Mouse (Mus musculus): ENCODE data around the gene Ssx2ip. TPM values are rescaled to one million over a fixed set of nuclear protein-coding genes. Genes with fewer than 3 reads are reported as not detected.

Ssx2ip gene
- polyA plus RNA-seq, 1 experiment from 2014 or later = 27.7 TPM

GRCm38 (mm10) chr3:146396256-146396655, 8.2 kb upstream of the Ssx2ip start:
- Histone ChIP-seq H3K9ac (ENCODE audit: low read length) (no peak overlapping the region), H3K4me3 (replicated peaks; ENCODE audit: low read length) (no peak overlapping the region), H3K27ac (ENCODE audit: low read length) (no peak overlapping the region), H3K4me1 (ENCODE audit: control insufficient read depth, insufficient read depth, low read length) (peaks cover 3% of the 10 kb centered on the region; the same call in 1 of the 2 replicates), H3K36me3 (ENCODE audit: control insufficient read depth, insufficient read depth, low read length) (no peaks in the 10 kb centered on the region), H3K9me3 (replicated peaks; ENCODE audit: control insufficient read depth, low read length) (no peaks in the 10 kb centered on the region), H3K27me3 (ENCODE audit: control insufficient read depth, insufficient read depth, low read length) (no peaks in the 10 kb centered on the region), H3K4me2 (ENCODE audit: low read depth, low read length) (no peak overlapping the region)
- no peak for ATAC-seq (ENCODE audit: insufficient read depth, low FRiP score)
- 59% methylated on average over 6 of the region's 6 CpGs for WGBS

- ATAC-seq (ENCODE audit: insufficient read depth, low FRiP score) = no peak
Observed at GRCm38 (mm10) chr3:146396934-146397333, 7.5 kb upstream of the Ssx2ip start.

GRCm38 (mm10) chr3:146397847-146398246, 6.6 kb upstream of the Ssx2ip start:
- no peak overlapping the region for H3K4me2 ChIP-seq (ENCODE audit: low read depth, low read length)
- ATAC-seq (ENCODE audit: insufficient read depth, low FRiP score) = no peak
- H3K4me1 ChIP-seq (ENCODE audit: control insufficient read depth, insufficient read depth, low read length) = peaks cover 3% of the 10 kb centered on the region; the same call in 1 of the 2 replicates
- WGBS = 89% methylated on average over 4 of the region's 4 CpGs
- no peak overlapping the region for H3K27ac ChIP-seq (ENCODE audit: low read length)
- H3K4me3 ChIP-seq (replicated peaks; ENCODE audit: low read length) = no peak overlapping the region
- H3K9ac ChIP-seq (ENCODE audit: low read length) = no peak overlapping the region
- H3K27me3 ChIP-seq (ENCODE audit: control insufficient read depth, insufficient read depth, low read length) = no peaks in the 10 kb centered on the region
- H3K9me3 ChIP-seq (replicated peaks; ENCODE audit: control insufficient read depth, low read length) = 0 out of 2 replicates have a peak, but pooled peaks cover 5% of the 10 kb centered on the region
- H3K36me3 ChIP-seq (ENCODE audit: control insufficient read depth, insufficient read depth, low read length) = no peaks in the 10 kb centered on the region

More at GRCm38 (mm10) chr3:146396934-146397333, 7.5 kb upstream of the Ssx2ip start:
- no peaks in the 10 kb centered on the region for H3K9me3 ChIP-seq (replicated peaks; ENCODE audit: control insufficient read depth, low read length)
- no peaks in the 10 kb centered on the region for H3K27me3 ChIP-seq (ENCODE audit: control insufficient read depth, insufficient read depth, low read length)
- peaks cover 3% of the 10 kb centered on the region; the same call in 1 of the 2 replicates for H3K4me1 ChIP-seq (ENCODE audit: control insufficient read depth, insufficient read depth, low read length)
- H3K4me3 ChIP-seq (replicated peaks; ENCODE audit: low read length) = no peak overlapping the region
- no peak overlapping the region for H3K9ac ChIP-seq (ENCODE audit: low read length)
- H3K4me2 ChIP-seq (ENCODE audit: low read depth, low read length) = no peak overlapping the region
- no peaks in the 10 kb centered on the region for H3K36me3 ChIP-seq (ENCODE audit: control insufficient read depth, insufficient read depth, low read length)
- 85% methylated on average over 1 of the region's 1 CpGs for WGBS
- H3K27ac ChIP-seq (ENCODE audit: low read length) = no peak overlapping the region

GRCm38 (mm10) chr3:146399203-146399602, 5.2 kb upstream of the Ssx2ip start:
- H3K4me2 ChIP-seq (ENCODE audit: low read depth, low read length) = no peak overlapping the region
- H3K36me3 ChIP-seq (ENCODE audit: control insufficient read depth, insufficient read depth, low read length) = no peaks in the 10 kb centered on the region
- ATAC-seq (ENCODE audit: insufficient read depth, low FRiP score) = no peak
- peaks cover 4% of the 10 kb centered on the region for H3K4me1 ChIP-seq (ENCODE audit: control insufficient read depth, insufficient read depth, low read length)
- no peak overlapping the region for H3K4me3 ChIP-seq (replicated peaks; ENCODE audit: low read length)
- no peak overlapping the region for H3K9ac ChIP-seq (ENCODE audit: low read length)
- H3K27me3 ChIP-seq (ENCODE audit: control insufficient read depth, insufficient read depth, low read length) = no peaks in the 10 kb centered on the region
- WGBS = 82% methylated on average over 5 of the region's 5 CpGs
- 0 out of 2 replicates have a peak, but pooled peaks cover 5% of the 10 kb centered on the region for H3K9me3 ChIP-seq (replicated peaks; ENCODE audit: control insufficient read depth, low read length)
- H3K27ac ChIP-seq (ENCODE audit: low read length) = no peak overlapping the region

GRCm38 (mm10) chr3:146403770-146404169, 672 bp upstream of the Ssx2ip start:
- Histone ChIP-seq H3K36me3 (ENCODE audit: control insufficient read depth, insufficient read depth, low read length) (no peaks in the 10 kb centered on the region), H3K9me3 (replicated peaks; ENCODE audit: control insufficient read depth, low read length) (0 out of 2 replicates have a peak, but pooled peaks cover 5% of the 10 kb centered on the region), H3K27me3 (ENCODE audit: control insufficient read depth, insufficient read depth, low read length) (no peaks in the 10 kb centered on the region), H3K4me1 (ENCODE audit: control insufficient read depth, insufficient read depth, low read length) (peaks cover 26% of the 10 kb centered on the region), H3K9ac (ENCODE audit: low read length) (peak overlapping the region; percentile 78), H3K4me2 (ENCODE audit: low read depth, low read length) (peak overlapping the region; percentile 90), H3K27ac (ENCODE audit: low read length) (peak overlapping the region; percentile 51; the same call in 1 of the 2 replicates), H3K4me3 (replicated peaks; ENCODE audit: low read length) (peak overlapping the region; percentile 84)
- ATAC-seq (ENCODE audit: insufficient read depth, low FRiP score) = no peak
- 35% methylated on average over 3 of the region's 3 CpGs for WGBS

GRCm38 (mm10) chr3:146405213-146406006, 968 bp downstream of the Ssx2ip start:
- Histone ChIP-seq H3K27me3 (ENCODE audit: control insufficient read depth, insufficient read depth, low read length) (no peaks in the 10 kb centered on the region), H3K9me3 (replicated peaks; ENCODE audit: control insufficient read depth, low read length) (0 out of 2 replicates have a peak, but pooled peaks cover 5% of the 10 kb centered on the region), H3K4me2 (ENCODE audit: low read depth, low read length) (peak overlapping the region; percentile 79), H3K36me3 (ENCODE audit: control insufficient read depth, insufficient read depth, low read length) (no peaks in the 10 kb centered on the region), H3K4me3 (replicated peaks; ENCODE audit: low read length) (peak overlapping the region; percentile 84), H3K4me1 (ENCODE audit: control insufficient read depth, insufficient read depth, low read length) (peaks cover 28% of the 10 kb centered on the region), H3K9ac (ENCODE audit: low read length) (peak overlapping the region; percentile 88), H3K27ac (ENCODE audit: low read length) (peak overlapping the region; percentile 78)
- no peak for ATAC-seq (ENCODE audit: insufficient read depth, low FRiP score)
- 27% methylated on average over 18 of the region's 18 CpGs for WGBS

- Histone ChIP-seq H3K4me3 (replicated peaks; ENCODE audit: low read length) (peak overlapping the region; percentile 84), H3K27ac (ENCODE audit: low read length) (peak overlapping the region; percentile 84), H3K4me1 (ENCODE audit: control insufficient read depth, insufficient read depth, low read length) (peaks cover 29% of the 10 kb centered on the region), H3K9me3 (replicated peaks; ENCODE audit: control insufficient read depth, low read length) (0 out of 2 replicates have a peak, but pooled peaks cover 5% of the 10 kb centered on the region), H3K4me2 (ENCODE audit: low read depth, low read length) (peak overlapping the region; percentile 79), H3K9ac (ENCODE audit: low read length) (peak overlapping the region; percentile 88), H3K36me3 (ENCODE audit: control insufficient read depth, insufficient read depth, low read length) (no peaks in the 10 kb centered on the region), H3K27me3 (ENCODE audit: control insufficient read depth, insufficient read depth, low read length) (no peaks in the 10 kb centered on the region)
- peak; percentile 14; the same call in 1 of the 2 replicates for ATAC-seq (ENCODE audit: insufficient read depth, low FRiP score)
- 39% methylated on average over 5 of the region's 5 CpGs for WGBS
Observed at GRCm38 (mm10) chr3:146406007-146406341, 1.5 kb downstream of the Ssx2ip start.

GRCm38 (mm10) chr3:146407086-146407721, 2.8 kb downstream of the Ssx2ip start:
- Histone ChIP-seq H3K9me3 (replicated peaks; ENCODE audit: control insufficient read depth, low read length) (0 out of 2 replicates have a peak, but pooled peaks cover 5% of the 10 kb centered on the region), H3K4me2 (ENCODE audit: low read depth, low read length) (peak overlapping the region; percentile 79), H3K27me3 (ENCODE audit: control insufficient read depth, insufficient read depth, low read length) (no peaks in the 10 kb centered on the region), H3K9ac (ENCODE audit: low read length) (no peak overlapping the region), H3K4me3 (replicated peaks; ENCODE audit: low read length) (no peak overlapping the region; the same call in 1 of the 2 replicates), H3K27ac (ENCODE audit: low read length) (peak overlapping the region; percentile 84), H3K36me3 (ENCODE audit: control insufficient read depth, insufficient read depth, low read length) (no peaks in the 10 kb centered on the region), H3K4me1 (ENCODE audit: control insufficient read depth, insufficient read depth, low read length) (peaks cover 35% of the 10 kb centered on the region)
- ATAC-seq (ENCODE audit: insufficient read depth, low FRiP score) = no peak
- 73% methylated on average over 16 of the region's 16 CpGs for WGBS

- Histone ChIP-seq H3K4me3 (replicated peaks; ENCODE audit: low read length) (no peak overlapping the region), H3K27ac (ENCODE audit: low read length) (no peak overlapping the region), H3K4me2 (ENCODE audit: low read depth, low read length) (no peak overlapping the region), H3K27me3 (ENCODE audit: control insufficient read depth, insufficient read depth, low read length) (no peaks in the 10 kb centered on the region), H3K9me3 (replicated peaks; ENCODE audit: control insufficient read depth, low read length) (no peaks in the 10 kb centered on the region), H3K36me3 (ENCODE audit: control insufficient read depth, insufficient read depth, low read length) (no peaks in the 10 kb centered on the region), H3K4me1 (ENCODE audit: control insufficient read depth, insufficient read depth, low read length) (peaks cover 36% of the 10 kb centered on the region), H3K9ac (ENCODE audit: low read length) (no peak overlapping the region)
- ATAC-seq (ENCODE audit: insufficient read depth, low FRiP score) = no peak
- WGBS = 79% methylated on average over 7 of the region's 7 CpGs
Observed at GRCm38 (mm10) chr3:146410114-146410513, 5.7 kb downstream of the Ssx2ip start.

All from stomach, embryonic 16.5 days (tissue).